Mouse (Mus musculus) limb, embryonic 13.5 days (tissue): ENCODE results near the gene Ctbp1. TPM values are rescaled to one million over a fixed set of nuclear protein-coding genes. Genes with fewer than 3 reads are reported as not detected.
A peak's percentile ranks its signal among the peaks of the same experiment; 100 is the strongest.

ENCODE experiments used
- ATAC-seq: fragments of 200-750 bp; cut with Nextera tagmentation; 2 replicates; pipeline ENCODE4 v1.8.0; 2017; ENCODE audit warnings: low read depth, moderate number of reproducible peaks, moderate TSS enrichment; ENCODE audit not compliant: low FRiP score
- H3K27ac ChIP-seq: fragments of 300-500 bp; sonication (generic); 2 replicates; pipeline ENCODE4 v1.5.1; 2015; ENCODE audit warnings: inconsistent platforms, mild to moderate bottlenecking, moderate library complexity
- H3K27me3 ChIP-seq: fragments of 300-500 bp; sonication (generic); 2 replicates; pipeline ENCODE4 v1.6.1; 2015; ENCODE audit warnings: mild to moderate bottlenecking, inconsistent platforms
- H3K36me3 ChIP-seq: fragments of 300-500 bp; sonication (generic); 2 replicates; pipeline ENCODE4 v1.6.1; 2015; ENCODE audit warnings: inconsistent platforms, mild to moderate bottlenecking, moderate library complexity
- H3K4me1 ChIP-seq: fragments of 300-500 bp; sonication (generic); 2 replicates; pipeline ENCODE4 v1.6.1; 2015; ENCODE audit warnings: inconsistent platforms
- H3K4me2 ChIP-seq: fragments of 300-500 bp; sonication (generic); replicated peaks from 2 replicates; pipeline ENCODE4 v1.6.1; 2015; ENCODE audit warnings: inconsistent platforms, mild to moderate bottlenecking, moderate library complexity
- H3K4me3 ChIP-seq: fragments of 300-500 bp; sonication (generic); 2 replicates; pipeline ENCODE4 v1.5.1; 2015; ENCODE audit warnings: moderate library complexity, mild to moderate bottlenecking, inconsistent platforms
- H3K9ac ChIP-seq: fragments of 300-500 bp; sonication (generic); 2 replicates; pipeline ENCODE4 v1.6.1; 2015; ENCODE audit warnings: mild to moderate bottlenecking, inconsistent platforms
- H3K9me3 ChIP-seq: fragments of 300-500 bp; sonication (generic); 2 replicates; pipeline ENCODE4 v1.6.1; 2016; ENCODE audit warnings: inconsistent platforms
- WGBS: fragments of 180-500 bp; shearing (Covaris S2); methylation state at CpG from one replicate; pipeline ENCODE4 v1.1.7; 2015; 5-methylcytosine and 5-hydroxymethylcytosine counted together
- polyA plus RNA-seq: library from polyadenylated mRNA; unstranded; fragments of >200 nt; fragmentation: Nextera tagmentation; extraction: Ambion mirVana; gene quantifications from 2 replicates; pipeline ENCODE4 v1.2.1, GENCODE M21; 2015

Ctbp1 gene
- polyA plus RNA-seq, 1 experiment from 2014 or later, result 341 TPM

DNA sequence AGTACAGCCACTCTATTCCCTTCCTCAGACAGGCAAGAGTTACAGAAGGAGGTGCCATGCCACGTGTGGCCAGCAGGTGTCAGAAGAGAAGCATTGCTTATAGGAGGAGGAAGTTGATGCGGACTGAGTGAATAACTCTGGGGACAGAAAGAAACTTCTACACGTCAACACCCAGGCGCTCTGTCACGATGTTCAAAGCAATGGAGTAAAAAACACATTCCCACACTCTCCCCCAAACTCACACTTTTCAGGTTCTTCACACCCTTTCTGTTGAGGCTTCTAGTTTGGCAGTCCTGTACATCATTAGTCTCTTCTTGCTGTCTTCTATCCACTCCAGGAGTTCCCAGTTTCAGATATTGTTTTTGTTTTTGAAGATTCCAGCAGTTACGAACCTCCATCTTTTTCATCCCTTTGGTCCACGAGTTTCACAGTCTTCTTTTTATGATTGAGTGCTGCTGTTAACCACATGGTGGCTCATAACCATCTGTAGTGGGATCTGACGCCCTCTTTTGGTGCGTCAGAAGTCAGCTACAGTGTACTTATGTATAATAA is 71.0 kb downstream of the Ctbp1 start:
- H3K36me3 ChIP-seq, result no peaks in the 10 kb centered on the region
- 0 out of 2 replicates have a peak overlapping the region, but pooled peaks have one; percentile 48 for H3K27ac ChIP-seq
- peaks cover 7% of the 10 kb centered on the region for H3K27me3 ChIP-seq
- peak overlapping the region; percentile 61 for H3K4me2 ChIP-seq
- peak overlapping the region; percentile 29 for H3K4me3 ChIP-seq
- H3K9ac ChIP-seq, result no peak overlapping the region
- H3K4me1 ChIP-seq, result 0 out of 2 replicates have a peak, but pooled peaks cover 7% of the 10 kb centered on the region
- 16% methylated on average over 9 of the region's 9 CpGs for WGBS
- H3K9me3 ChIP-seq, result no peaks in the 10 kb centered on the region
- peak; percentile 69; the same call in 1 of the 2 replicates for ATAC-seq

- Histone ChIP-seq H3K4me3 (no peak overlapping the region), H3K9ac (no peak overlapping the region)
- WGBS, result 78% methylated on average over 6 of the region's 6 CpGs
These were observed 71.6 kb downstream of the Ctbp1 start for GRCm38 (mm10) chr5:33203171-33203565.

DNA sequence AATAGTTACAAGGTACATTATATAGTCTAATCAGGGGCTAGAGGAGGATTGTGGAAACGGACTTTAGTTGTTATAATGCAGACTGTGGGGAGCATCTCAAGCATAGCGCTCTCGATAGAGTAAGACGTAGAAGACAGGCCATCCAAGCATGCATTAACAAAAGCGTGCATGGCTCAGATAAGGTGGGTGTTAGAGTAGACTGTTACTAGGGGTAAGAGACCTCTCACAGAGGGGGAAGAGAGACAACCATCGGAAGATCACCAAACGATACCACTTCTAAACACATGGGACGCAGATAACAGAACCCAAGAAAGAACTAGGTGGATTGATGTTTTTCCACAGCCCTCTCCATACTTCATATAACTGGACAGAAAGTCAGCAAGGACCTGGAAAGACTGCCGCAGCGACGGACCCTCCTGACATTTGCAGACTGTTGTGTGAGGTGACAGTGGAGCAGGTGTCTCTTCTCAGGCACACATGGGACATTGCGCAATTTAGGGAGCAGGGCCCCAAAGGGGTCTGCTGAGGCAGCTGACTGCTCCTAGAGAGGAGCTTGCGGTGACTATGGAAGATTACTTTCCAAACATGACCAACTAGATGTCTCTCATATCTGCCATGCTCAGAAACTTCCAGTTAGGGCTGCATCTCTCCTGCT is 72.2 kb downstream of the Ctbp1 start:
- H3K4me3 ChIP-seq, result no peak overlapping the region
- 86% methylated on average over 13 of the region's 13 CpGs for WGBS
- no peak for ATAC-seq
- no peak overlapping the region for H3K4me2 ChIP-seq
- 0 out of 2 replicates have a peak, but pooled peaks cover 7% of the 10 kb centered on the region for H3K4me1 ChIP-seq
- no peak overlapping the region for H3K9ac ChIP-seq
- no peak overlapping the region for H3K27ac ChIP-seq
- H3K9me3 ChIP-seq, result no peaks in the 10 kb centered on the region
- peaks cover 7% of the 10 kb centered on the region for H3K27me3 ChIP-seq
- H3K36me3 ChIP-seq, result no peaks in the 10 kb centered on the region

More at GRCm38 (mm10) chr5:33203171-33203565, 71.6 kb downstream of the Ctbp1 start:
- 0 out of 2 replicates have a peak, but pooled peaks cover 7% of the 10 kb centered on the region for H3K4me1 ChIP-seq
- no peak overlapping the region for H3K4me2 ChIP-seq
- no peak for ATAC-seq
- no peak overlapping the region for H3K27ac ChIP-seq
- H3K27me3 ChIP-seq, result peaks cover 7% of the 10 kb centered on the region
- H3K9me3 ChIP-seq, result no peaks in the 10 kb centered on the region
- H3K36me3 ChIP-seq, result no peaks in the 10 kb centered on the region

- no peak overlapping the region for H3K9ac ChIP-seq
- H3K4me3 ChIP-seq, result no peak overlapping the region
- no peak overlapping the region for H3K4me2 ChIP-seq
- 0 out of 2 replicates have a peak, but pooled peaks cover 7% of the 10 kb centered on the region for H3K4me1 ChIP-seq
- ATAC-seq, result no peak
- 63% methylated on average over 13 of the region's 13 CpGs for WGBS
- peaks cover 7% of the 10 kb centered on the region for H3K27me3 ChIP-seq
- no peaks in the 10 kb centered on the region for H3K36me3 ChIP-seq
- no peaks in the 10 kb centered on the region for H3K9me3 ChIP-seq
- no peak overlapping the region for H3K27ac ChIP-seq
These were observed 73.1 kb downstream of the Ctbp1 start for GRCm38 (mm10) chr5:33201697-33202096.

DNA sequence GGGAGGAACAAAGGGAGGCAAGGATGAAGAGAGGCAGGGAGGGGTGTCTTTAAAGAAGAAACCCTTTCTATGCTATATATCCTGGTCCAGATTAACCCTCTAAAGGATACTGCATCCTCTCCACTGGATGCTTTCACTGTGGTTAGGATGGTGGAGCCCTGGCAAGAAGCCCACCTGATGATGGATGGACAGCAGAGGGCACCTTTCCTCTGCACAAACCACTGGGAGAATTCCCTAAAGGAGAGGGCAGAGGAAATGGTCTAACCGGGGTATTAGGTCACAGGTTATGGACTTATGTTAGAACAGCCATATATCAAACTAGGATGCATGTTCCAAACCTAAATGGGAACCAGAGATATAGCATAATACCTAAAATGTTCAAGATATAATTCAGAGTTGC is 74.7 kb downstream of the Ctbp1 start:
- whole genome bisulfite sequencing, result 47% methylated on average over 1 of the region's 1 CpGs
- peaks cover 7% of the 10 kb centered on the region for H3K27me3 ChIP-seq
- H3K4me2 ChIP-seq, result no peak overlapping the region
- no peaks in the 10 kb centered on the region for H3K9me3 ChIP-seq
- H3K36me3 ChIP-seq, result no peaks in the 10 kb centered on the region
- no peak for ATAC-seq
- no peak overlapping the region for H3K27ac ChIP-seq
- H3K4me3 ChIP-seq, result no peak overlapping the region
- H3K9ac ChIP-seq, result no peak overlapping the region
- 0 out of 2 replicates have a peak, but pooled peaks cover 7% of the 10 kb centered on the region for H3K4me1 ChIP-seq

Other genes with a start within 250 kb of the Ctbp1 start
- gene Slc5a1, start 170.8 kb downstream of the Ctbp1 start, polyA plus RNA-seq, result 0.11 TPM in 1 of 2 replicates, not detected in the other
- gene Spon2, start 56.5 kb downstream of the Ctbp1 start, polyA plus RNA-seq, result 6.8 and 7.4 TPM in 2 replicates
- gene Maea, start 60.5 kb upstream of the Ctbp1 start, polyA plus RNA-seq, result 130 and 131 TPM in 2 replicates
- gene Uvssa, start 103.6 kb upstream of the Ctbp1 start, polyA plus RNA-seq, result 13.1 and 13.9 TPM in 2 replicates
- not detected in 2 replicates for gene Nkx1-1, start 159.0 kb upstream of the Ctbp1 start, polyA plus RNA-seq